Mouse (Mus musculus): ENCODE measurements around the gene Dnajc12. TPM values are rescaled to one million over a fixed set of nuclear protein-coding genes. Genes with fewer than 3 reads are reported as not detected.
"Not testable (repeated sequence)": the region's sequence is repeated elsewhere in the genome, so short reads cannot be mapped to it uniquely, and the experiment has no call there.

Dnajc12 gene
- total RNA-seq, 2 experiments from 2014 or later: 15.6 to 18.2 TPM

DNA sequence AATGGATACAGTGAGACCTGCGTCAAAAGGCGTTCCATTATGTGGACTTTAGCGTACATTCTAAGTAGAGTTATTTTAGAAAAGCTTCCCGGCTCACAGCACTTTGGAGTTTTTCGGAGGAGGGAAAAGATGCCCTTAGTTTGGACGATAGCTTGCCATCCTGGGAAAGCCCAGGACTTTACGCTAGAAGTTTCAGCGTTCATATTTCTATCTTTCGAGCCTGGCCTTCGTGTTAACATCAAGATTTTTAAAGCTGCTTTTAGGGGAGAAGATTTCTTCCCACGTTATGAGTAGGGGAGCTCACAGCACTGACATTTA lies 46.7 kb downstream of the Dnajc12 start:
- no peak for DNase-seq (ENCODE audit: extremely low spot score in 1 of 2, low spot score in 1 of 2)

DNA sequence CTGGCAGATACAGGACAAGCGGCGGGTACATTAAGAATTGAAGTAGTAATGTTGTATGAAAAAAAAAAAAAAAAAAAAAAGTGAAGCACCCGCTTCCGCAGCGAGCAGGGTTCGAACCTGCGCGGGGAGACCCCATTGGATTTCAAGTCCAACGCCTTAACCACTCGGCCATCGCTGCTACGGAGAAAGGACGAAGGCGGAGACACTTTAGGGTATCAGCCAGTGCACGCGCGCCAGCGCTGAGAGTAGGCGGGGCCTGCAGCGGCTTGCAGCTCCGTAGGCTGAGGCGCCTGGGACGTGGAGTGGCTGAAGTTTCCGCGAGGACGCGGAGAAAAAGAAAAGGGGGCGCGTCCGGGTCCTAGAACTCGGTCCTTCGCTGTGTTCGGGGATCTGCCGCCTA lies 47.1 kb downstream of the Dnajc12 start:
- peak; percentile 100 for DNase-seq (ENCODE audit: extremely low spot score in 1 of 2, low spot score in 1 of 2)

DNA sequence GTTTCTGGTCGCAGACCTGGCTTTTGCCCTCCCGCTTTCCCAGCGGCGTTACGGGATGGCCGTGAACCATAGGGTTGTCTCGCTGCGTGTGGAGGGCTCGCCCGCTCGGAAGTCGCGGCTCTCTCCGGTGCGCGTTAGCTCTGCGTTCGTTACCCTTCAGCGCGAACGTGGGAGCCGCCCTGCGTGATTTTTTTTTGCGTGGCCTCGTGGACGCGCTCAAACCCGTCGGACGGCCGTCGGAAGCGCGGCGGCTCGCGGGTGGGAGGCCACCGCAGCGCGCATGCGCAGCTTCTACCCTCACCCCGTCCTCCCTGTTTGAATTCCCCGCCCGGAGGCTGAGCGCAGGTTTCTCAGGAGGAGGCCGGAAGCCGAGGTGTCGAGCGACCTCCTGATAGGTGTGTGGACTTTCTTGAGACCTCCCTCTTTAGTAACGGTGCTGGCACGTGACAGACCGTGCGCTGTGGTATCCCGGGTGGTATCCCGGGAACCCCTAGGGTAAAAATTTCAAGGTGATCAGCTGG lies 47.6 kb downstream of the Dnajc12 start, which contains the start of gene Ctnna3:
TSS of gene Ctnna3 (plus strand) at position 314 of the 521 bp plus-strand sequence.
- DNase-seq (ENCODE audit: extremely low spot score in 1 of 2, low spot score in 1 of 2): peak; percentile 68 to 71

DNA sequence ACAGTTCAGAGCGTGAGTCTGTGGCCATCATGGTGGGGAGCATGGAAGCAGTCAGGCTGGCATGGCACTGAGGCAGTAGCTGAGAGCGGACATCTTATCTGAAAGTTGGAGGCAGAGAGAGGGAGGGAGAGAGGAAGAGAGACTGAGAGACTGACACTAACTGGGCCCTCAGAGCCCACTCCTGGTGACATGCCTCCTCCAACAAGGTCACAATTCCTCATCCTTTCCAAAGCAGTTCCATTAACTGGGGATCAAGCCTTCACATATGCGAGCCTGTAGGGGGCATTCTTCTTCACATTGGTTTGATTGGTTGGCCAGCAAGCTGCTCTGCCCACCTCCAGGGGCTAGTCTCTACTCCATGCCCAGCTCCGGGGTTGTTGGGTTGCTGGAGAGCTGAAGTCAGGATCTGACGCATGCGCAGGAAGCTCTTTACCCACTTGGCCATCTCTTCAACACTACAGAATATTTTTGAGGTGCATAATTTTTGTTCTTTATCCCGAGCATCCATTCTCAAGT lies 49.0 kb downstream of the Dnajc12 start:
- DNase-seq (ENCODE audit: extremely low spot score in 1 of 2, low spot score in 1 of 2): no peak

DNA sequence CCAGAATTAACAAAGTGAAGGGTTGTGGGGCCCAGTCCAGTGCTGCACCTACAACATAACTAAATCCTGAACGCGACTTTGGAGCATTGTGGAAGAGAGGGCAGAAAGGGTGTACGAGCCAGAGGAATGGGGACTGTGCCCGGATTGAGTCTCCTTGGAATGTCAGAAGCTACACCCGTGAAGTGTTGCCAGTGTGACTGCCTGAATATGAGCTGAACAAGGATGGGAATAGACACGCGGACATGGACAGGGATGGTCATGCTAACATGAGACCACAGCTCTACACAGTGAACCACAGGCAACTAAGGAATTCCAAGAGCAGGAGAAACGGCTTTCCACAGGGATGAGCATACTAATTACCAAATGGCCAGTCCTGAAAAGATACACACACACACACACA lies 49.9 kb downstream of the Dnajc12 start:
- no peak for DNase-seq (ENCODE audit: extremely low spot score in 1 of 2, low spot score in 1 of 2)

DNA sequence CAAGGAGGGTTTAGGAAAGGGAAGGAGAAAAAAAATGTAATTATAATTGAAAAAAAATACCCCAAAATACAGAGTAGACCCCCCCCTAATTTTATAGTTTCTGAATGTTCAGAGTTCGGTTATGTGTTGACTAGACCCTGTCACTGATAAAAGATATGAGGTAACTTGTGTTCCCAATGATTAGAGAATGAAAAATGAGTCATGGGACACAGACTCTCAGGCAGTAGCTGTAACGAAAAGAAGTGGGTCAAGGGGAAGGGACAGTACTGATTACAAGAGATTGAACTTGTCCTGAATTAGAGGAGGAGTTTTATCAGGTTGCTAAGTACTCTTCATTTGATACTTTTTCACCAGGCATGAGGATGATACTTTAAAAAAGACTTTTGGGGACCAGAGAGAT lies 50.6 kb downstream of the Dnajc12 start:
- no peak for DNase-seq (ENCODE audit: extremely low spot score in 1 of 2, low spot score in 1 of 2)

DNA sequence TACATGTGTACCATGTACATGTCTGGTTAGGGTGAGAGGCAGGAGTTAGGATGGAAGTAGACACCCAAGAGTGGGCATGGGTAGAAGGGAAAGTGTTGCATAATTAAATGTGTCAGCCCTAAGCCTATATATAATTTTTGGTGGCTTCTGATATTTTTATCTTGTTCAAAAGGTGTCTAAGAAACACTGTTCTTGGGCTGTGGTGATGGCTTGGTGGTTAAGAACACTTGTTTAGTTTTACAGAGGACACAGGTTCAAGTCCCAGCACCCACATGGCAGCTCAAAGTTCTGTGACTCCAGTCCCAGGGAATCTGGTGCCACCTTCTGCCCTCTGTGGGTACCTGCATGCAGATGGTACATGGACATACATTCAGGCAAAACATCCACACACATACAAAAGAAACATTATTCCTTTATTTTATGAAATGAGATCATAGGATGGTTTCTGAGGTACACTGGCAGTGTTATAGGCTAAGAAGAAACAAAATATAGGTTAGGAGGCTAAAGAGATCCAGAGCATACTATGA lies 56.6 kb downstream of the Dnajc12 start:
- DNase-seq (ENCODE audit: extremely low spot score in 1 of 2, low spot score in 1 of 2): no peak

DNA sequence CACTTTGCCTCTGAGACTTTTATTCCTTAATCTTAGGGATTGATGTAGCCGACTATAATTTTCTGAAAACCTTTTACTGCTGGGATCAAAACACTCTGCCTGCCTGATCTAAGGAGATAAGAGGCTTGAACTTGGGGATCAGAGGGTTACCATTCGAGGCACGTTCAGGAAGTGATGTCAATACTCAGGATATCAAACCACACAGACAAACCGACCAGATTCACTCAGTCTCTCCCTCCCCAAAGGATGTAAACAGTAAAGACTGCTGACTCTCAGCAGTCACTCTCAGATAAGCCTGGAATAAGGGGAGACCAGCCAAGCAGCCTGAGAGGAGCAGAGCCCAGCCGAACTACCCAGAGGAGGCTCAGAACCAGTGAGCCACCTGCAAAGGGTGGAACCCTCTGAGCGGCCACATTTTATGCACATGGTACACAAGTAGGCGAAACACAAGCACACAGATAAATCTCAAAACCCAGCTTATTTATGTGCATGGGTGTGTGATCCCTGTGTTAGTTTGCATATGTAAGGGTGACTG lies 57.5 kb downstream of the Dnajc12 start:
- DNase-seq (ENCODE audit: extremely low spot score in 1 of 2, low spot score in 1 of 2): no peak

DNA sequence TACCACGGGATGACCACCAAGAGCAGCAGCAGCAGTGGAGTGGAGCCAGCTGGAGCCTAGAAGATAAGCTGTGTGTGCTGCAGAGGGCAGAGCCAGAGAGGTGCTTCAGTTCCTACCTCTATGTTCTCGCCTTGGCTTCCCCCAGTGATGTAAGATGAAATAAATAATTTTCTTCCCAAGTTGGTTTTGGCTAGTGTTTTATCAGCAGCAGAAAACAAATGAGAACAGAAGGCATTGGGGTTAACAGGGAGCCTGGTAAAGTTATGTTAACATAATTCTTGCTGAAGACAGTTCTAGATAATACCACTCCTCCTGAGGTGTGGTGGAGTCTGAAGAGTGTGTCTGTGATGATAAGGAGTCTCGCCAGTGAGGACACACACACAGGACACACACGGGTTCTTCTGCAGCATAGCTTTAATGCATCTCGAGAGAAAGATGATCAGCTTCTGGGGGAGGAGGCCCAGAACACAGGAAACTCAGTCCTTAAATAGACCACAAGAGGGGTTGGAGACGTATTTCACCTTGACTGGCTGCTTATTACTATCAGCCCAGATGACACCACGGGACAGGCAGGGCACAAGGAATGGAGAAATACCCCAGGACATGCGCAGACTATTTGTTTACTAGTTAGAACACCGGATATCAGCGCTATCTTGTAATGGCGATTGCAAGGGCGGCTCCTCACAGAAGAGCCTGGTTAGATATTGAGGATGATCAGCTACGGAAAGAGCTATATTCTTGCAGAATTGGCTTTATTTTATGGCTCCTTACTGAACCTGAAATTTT lies 62.6 kb downstream of the Dnajc12 start:
- DNase-seq (ENCODE audit: extremely low spot score in 1 of 2, low spot score in 1 of 2): not testable (repeated sequence)

DNA sequence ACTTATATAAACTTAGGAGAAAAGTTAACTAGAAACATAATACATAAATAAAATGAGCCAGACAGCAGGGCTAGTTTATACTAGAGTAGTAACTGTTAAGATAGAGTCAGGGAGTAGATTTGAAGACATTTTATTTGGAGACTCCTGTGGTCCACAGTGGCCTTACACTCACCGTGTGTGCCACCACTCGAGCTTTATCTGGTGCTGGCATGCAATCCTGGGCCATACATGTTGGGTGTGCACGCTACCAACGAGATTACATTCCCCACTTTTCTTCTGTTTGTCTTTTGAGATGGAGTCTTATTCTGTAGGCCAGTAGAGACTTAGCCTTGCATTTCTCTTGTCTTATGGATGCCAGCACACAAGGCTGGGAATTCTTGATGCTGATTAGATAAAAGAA lies 71.7 kb downstream of the Dnajc12 start:
- DNase-seq (ENCODE audit: extremely low spot score in 1 of 2, low spot score in 1 of 2): no peak

DNA sequence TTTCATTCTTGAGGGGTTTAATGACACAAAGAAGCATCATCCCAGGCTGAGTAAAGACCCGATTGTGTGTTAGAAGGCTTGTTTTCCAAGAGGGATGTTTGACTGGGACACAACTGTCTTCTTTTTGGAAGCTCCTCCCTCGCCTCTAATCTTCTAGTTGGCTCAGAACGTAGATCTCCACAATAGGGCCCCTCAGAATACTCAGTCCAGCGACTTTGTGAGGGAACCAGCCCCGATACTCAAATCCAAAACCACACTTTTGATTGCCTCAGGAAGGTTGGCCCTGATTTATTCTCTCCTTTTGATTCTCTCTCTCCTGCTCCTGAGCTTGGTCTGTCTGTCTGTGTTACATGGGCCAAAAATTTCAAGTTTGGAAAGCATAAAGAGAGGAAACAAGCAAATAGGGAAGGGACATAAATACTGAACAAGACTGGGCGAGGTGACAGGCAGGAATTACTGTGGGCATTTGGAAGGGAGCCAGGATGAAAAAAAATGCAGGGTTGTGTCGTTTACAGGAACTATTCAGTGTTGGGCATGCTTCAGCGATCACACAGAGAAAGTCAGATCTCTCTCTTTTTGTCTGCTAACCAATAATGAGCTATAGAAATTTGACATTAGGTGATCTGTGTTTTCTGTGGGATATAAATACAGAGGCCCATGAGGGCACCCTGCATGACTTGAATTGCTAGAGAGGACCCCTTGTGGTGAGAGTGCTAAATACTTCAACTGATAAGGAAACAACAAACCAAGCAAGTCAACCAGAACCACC lies 73.1 kb downstream of the Dnajc12 start:
- DNase-seq (ENCODE audit: extremely low spot score in 1 of 2, low spot score in 1 of 2): no peak

DNA sequence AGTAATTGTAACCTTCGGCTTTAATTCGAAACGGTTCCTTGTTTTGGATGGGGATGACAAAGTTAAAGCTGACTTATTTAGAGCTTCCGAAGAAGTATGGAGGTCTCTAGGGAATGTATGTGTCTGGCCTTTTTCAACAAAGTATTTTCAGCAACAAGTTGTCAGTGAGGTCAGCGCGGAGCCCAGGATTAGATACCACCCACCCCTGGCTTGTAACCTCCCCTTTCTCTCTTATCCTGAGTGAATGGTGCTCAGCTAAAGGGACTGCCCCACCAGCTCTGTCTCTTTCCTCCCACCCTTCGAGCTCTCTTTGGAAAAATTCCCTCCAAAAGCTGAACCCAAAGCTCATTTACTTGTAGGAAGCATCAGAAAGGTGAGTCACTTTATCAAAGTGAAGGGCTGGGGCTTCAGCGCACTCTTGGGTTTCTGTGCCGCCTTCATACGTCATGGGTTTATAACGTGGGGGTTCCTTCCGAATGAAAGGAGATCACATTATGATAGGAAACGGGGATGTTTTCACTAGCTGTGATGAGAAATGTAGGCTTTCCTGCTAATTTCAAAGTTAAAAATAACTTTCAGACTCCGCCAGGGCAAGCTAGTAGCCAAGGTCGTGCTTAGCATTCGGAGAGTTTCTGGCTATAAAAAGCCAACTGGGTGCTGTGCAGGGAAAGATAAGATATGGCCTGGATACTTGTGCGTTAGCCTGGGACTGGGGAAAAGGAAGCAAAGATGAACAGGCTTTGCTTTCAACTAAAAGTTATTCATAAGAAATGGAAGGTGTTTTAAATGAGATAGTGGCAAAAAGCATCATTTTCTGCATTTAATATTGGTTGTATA lies 75.3 kb downstream of the Dnajc12 start:
- no peak for DNase-seq (ENCODE audit: extremely low spot score in 1 of 2, low spot score in 1 of 2)

Other genes starting within 250 kb of the Dnajc12 start
- 1 to 10 TPM; 1.6 to 2.3 TPM for gene Mypn, start 178.5 kb upstream of the Dnajc12 start, total RNA-seq (2021)
- gene Herc4, start 138.6 kb upstream of the Dnajc12 start, total RNA-seq (2021): 10 to 100 TPM; 32.2 to 38.2 TPM
- gene Sirt1, start 739 bp upstream of the Dnajc12 start, total RNA-seq (2021): 10 to 100 TPM; 12.5 to 14.2 TPM
- gene Gm7075, start 39.3 kb downstream of the Dnajc12 start, total RNA-seq (2021): not detected
- 1 to 10 TPM; 1.5 to 1.7 TPM for gene Ctnna3, start 47.7 kb downstream of the Dnajc12 start, total RNA-seq (2021)